ENCODE assay signal across 8 mouse cellular contexts in the genomic region with DNA sequence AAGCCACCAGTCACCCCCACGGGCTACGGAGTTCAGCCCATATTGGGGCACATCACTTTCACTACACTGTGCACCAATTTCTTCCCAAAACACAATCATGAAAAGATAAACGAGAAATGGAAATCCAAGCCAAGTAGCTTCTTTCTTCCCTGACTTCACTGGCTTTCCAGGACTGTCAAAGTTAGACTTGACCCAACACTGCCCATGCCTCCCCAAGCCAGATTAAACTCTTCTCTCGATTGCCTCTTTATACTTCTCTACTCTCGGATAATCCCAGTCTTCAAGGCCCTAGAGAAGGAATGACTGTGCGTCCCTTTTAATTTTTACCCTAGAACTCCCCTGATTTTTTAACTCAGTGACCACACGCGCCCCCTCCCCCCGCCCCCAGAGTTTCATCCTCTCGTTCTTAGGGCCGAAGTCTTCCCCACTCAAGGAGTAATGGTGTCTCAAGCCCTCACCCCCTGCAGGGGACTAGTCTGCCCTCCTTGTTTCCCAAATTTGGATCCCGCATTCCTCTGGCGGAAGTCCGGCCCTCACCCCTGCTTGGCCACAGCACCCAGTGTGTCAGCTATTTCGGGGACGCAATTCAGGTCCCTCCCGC. TPM values are rescaled to one million over a fixed set of nuclear protein-coding genes. Genes with fewer than 3 reads are reported as not detected.
DNase-seq lines count a peak whose midpoint lies in the region; ATAC-seq lines count a peak whose summit lies in the region.

No protein-coding gene starts in this region.

- 3% methylated on average over 17 of the region's 17 CpGs for WGBS in kidney, embryonic 14.5 days
- WGBS in hindbrain, embryonic 14.5 days = 7% methylated on average over 17 of the region's 17 CpGs
- 4% methylated on average over 17 of the region's 17 CpGs for WGBS in midbrain, embryonic 16.5 days

- no peaks in the 10 kb centered on the region for H3K27me3 ChIP-seq in kidney, embryonic 14.5 days (ENCODE audit: control insufficient read depth, insufficient read depth, low read length)
- H3K27me3 ChIP-seq in hindbrain, embryonic 14.5 days (ENCODE audit: control insufficient read depth, insufficient read depth, low read length) = no peaks in the 10 kb centered on the region
- no peaks in the 10 kb centered on the region for H3K27me3 ChIP-seq in midbrain, embryonic 16.5 days (ENCODE audit: control insufficient read depth, insufficient read depth, low read depth, low read length)

- peak; percentile 68 for ATAC-seq in kidney, embryonic 14.5 days (ENCODE audit: low FRiP score, low TSS enrichment)
- peak; percentile 15; the same call in 1 of the 2 replicates for ATAC-seq in common myeloid progenitor, adult 5-6 weeks (replicated peaks; ENCODE audit: low read depth, poor library complexity, severe bottlenecking)
- ATAC-seq in hindbrain, embryonic 14.5 days (ENCODE audit: low FRiP score) = no peak; the same call in 1 of the 2 replicates
- peak; percentile 66 for ATAC-seq in midbrain, embryonic 16.5 days
- ATAC-seq in inflammation-experienced regulatory T-cells, adult 6 months = no peak

- peaks cover 6% of the 10 kb centered on the region; the same call in 1 of the 2 replicates for H3K9me3 ChIP-seq in kidney, embryonic 14.5 days (ENCODE audit: control insufficient read depth, low read length)
- H3K9me3 ChIP-seq in hindbrain, embryonic 14.5 days (ENCODE audit: control insufficient read depth, low read length) = no peaks in the 10 kb centered on the region
- no peaks in the 10 kb centered on the region for H3K9me3 ChIP-seq in midbrain, embryonic 16.5 days (replicated peaks; ENCODE audit: control insufficient read depth, low read length, poor library complexity, severe bottlenecking)

- H3K36me3 ChIP-seq in kidney, embryonic 14.5 days (ENCODE audit: control insufficient read depth, insufficient read depth, low read length) = peaks cover 36% of the 10 kb centered on the region
- H3K36me3 ChIP-seq in hindbrain, embryonic 14.5 days (replicated peaks; ENCODE audit: control insufficient read depth, insufficient read depth) = peaks cover 35% of the 10 kb centered on the region
- peaks cover 22% of the 10 kb centered on the region for H3K36me3 ChIP-seq in midbrain, embryonic 16.5 days (ENCODE audit: control insufficient read depth, insufficient read depth, low read length)

- peak overlapping the region; percentile 69 for H3K9ac ChIP-seq in kidney, embryonic 14.5 days (ENCODE audit: low read depth, low read length)
- H3K9ac ChIP-seq in hindbrain, embryonic 14.5 days = peak overlapping the region; percentile 64
- H3K9ac ChIP-seq in midbrain, embryonic 16.5 days (ENCODE audit: low read depth, low read length) = peak overlapping the region; percentile 85

- no peak for DNase-seq in kidney, adult 8-10 months
- no peak for DNase-seq in hindbrain, embryonic 14.5 days (ENCODE audit: low spot score)
- no peak for DNase-seq in adrenal gland, adult 2 months
- no peak for DNase-seq in Muller cell, postnatal 12 days (ENCODE audit: inconsistent ontology term)

- H3K27ac ChIP-seq in kidney, embryonic 14.5 days (ENCODE audit: low read depth, low read length) = peak overlapping the region; percentile 6; the same call in 1 of the 2 replicates
- H3K27ac ChIP-seq in hindbrain, embryonic 14.5 days = peak overlapping the region; percentile 78; the same call in 1 of the 2 replicates
- peak overlapping the region; percentile 86 for H3K27ac ChIP-seq in midbrain, embryonic 16.5 days (ENCODE audit: low read length)

- peak overlapping the region; percentile 71 for H3K4me2 ChIP-seq in kidney, embryonic 14.5 days (replicated peaks; ENCODE audit: low read depth, low read length)
- peak overlapping the region; percentile 52 for H3K4me2 ChIP-seq in hindbrain, embryonic 14.5 days (replicated peaks)
- H3K4me2 ChIP-seq in midbrain, embryonic 16.5 days (ENCODE audit: low read length) = peak overlapping the region; percentile 81

- peaks cover 10% of the 10 kb centered on the region; the same call in 1 of the 2 replicates for H3K4me1 ChIP-seq in kidney, embryonic 14.5 days (ENCODE audit: control insufficient read depth, insufficient read depth, low read length)
- H3K4me1 ChIP-seq in hindbrain, embryonic 14.5 days (replicated peaks; ENCODE audit: control insufficient read depth, insufficient read depth, low read length) = peaks cover 11% of the 10 kb centered on the region
- H3K4me1 ChIP-seq in midbrain, embryonic 16.5 days (ENCODE audit: control insufficient read depth, insufficient read depth, low read length) = peaks cover 20% of the 10 kb centered on the region

- H3K4me3 ChIP-seq in kidney, embryonic 14.5 days (ENCODE audit: low read length) = peak overlapping the region; percentile 59
- H3K4me3 ChIP-seq in hindbrain, embryonic 14.5 days (replicated peaks; ENCODE audit: low read length) = peak overlapping the region; percentile 55
- peak overlapping the region; percentile 78 for H3K4me3 ChIP-seq in midbrain, embryonic 16.5 days (ENCODE audit: low read depth, low read length)

RNA-seq across cellular contexts. Expression of a gene that starts 0.5 kb away (rescaled TPM):
- polyA plus RNA-seq in kidney, embryonic 14.5 days (2014; fragmentation: Nextera tagmentation; extraction: Ambion mirVana) = 87.5 and 108 TPM in 2 replicates
- total RNA-seq in common myeloid progenitor, adult 5-6 weeks (2017) = 79.2 and 82.9 TPM in 2 replicates
- 90.0 and 99.7 TPM in 2 replicates for polyA plus RNA-seq in hindbrain, embryonic 14.5 days (2014; fragmentation: Nextera tagmentation; extraction: Ambion mirVana)
- 105 and 106 TPM in 2 replicates for polyA plus RNA-seq in midbrain, embryonic 16.5 days (2015; fragmentation: Nextera tagmentation; extraction: Ambion mirVana)
- 10 to 100 TPM; 45.2 to 47.4 TPM for total RNA-seq in adrenal gland, adult 2 months (2021)
- 39.1 and 44.3 TPM in 2 replicates for polyA plus RNA-seq in adrenal gland, adult 2 months (2012; rRNA removed)
- polyA plus RNA-seq in inflammation-experienced regulatory T-cells, adult 6 months (2017; shearing (Covaris generic)) = 10 to 100 TPM; 27.9 to 47.0 (median 36.6) TPM

RNA-seq across cellular contexts. Expression of a gene that starts 37.6 kb away (rescaled TPM):
- 56.3 and 60.9 TPM in 2 replicates for polyA plus RNA-seq in kidney, embryonic 14.5 days (2014; fragmentation: Nextera tagmentation; extraction: Ambion mirVana)
- 74.5 and 85.9 TPM in 2 replicates for total RNA-seq in common myeloid progenitor, adult 5-6 weeks (2017)
- 15.3 and 15.7 TPM in 2 replicates for polyA plus RNA-seq in hindbrain, embryonic 14.5 days (2014; fragmentation: Nextera tagmentation; extraction: Ambion mirVana)
- 12.9 and 13.1 TPM in 2 replicates for polyA plus RNA-seq in midbrain, embryonic 16.5 days (2015; fragmentation: Nextera tagmentation; extraction: Ambion mirVana)
- total RNA-seq in adrenal gland, adult 2 months (2021) = 10 to 100 TPM; 13.9 to 26.6 TPM
- 20.4 and 21.0 TPM in 2 replicates for polyA plus RNA-seq in adrenal gland, adult 2 months (2012; rRNA removed)
- polyA plus RNA-seq in inflammation-experienced regulatory T-cells, adult 6 months (2017; shearing (Covaris generic)) = 10 to 100 TPM; 24.6 to 39.7 (median 31.6) TPM

RNA-seq across cellular contexts. Expression of a gene that starts 40.9 kb away (rescaled TPM):
- polyA plus RNA-seq in kidney, embryonic 14.5 days (2014; fragmentation: Nextera tagmentation; extraction: Ambion mirVana) = 6.1 and 6.9 TPM in 2 replicates
- 0.53 and 1.7 TPM in 2 replicates for total RNA-seq in common myeloid progenitor, adult 5-6 weeks (2017)
- 32.5 and 41.1 TPM in 2 replicates for polyA plus RNA-seq in hindbrain, embryonic 14.5 days (2014; fragmentation: Nextera tagmentation; extraction: Ambion mirVana)
- 46.0 and 48.9 TPM in 2 replicates for polyA plus RNA-seq in midbrain, embryonic 16.5 days (2015; fragmentation: Nextera tagmentation; extraction: Ambion mirVana)
- total RNA-seq in adrenal gland, adult 2 months (2021) = under 1 TPM; 0.29 to 0.45 TPM
- 0.40 and 0.49 TPM in 2 replicates for polyA plus RNA-seq in adrenal gland, adult 2 months (2012; rRNA removed)
- under 1 TPM; 0.50 to 0.58 (median 0.57) TPM for polyA plus RNA-seq in inflammation-experienced regulatory T-cells, adult 6 months (2017; shearing (Covaris generic))

RNA-seq across cellular contexts. Expression of a gene that starts 52.9 kb away (rescaled TPM):
- polyA plus RNA-seq in kidney, embryonic 14.5 days (2014; fragmentation: Nextera tagmentation; extraction: Ambion mirVana) = 32.0 and 47.0 TPM in 2 replicates
- 28.8 and 46.5 TPM in 2 replicates for total RNA-seq in common myeloid progenitor, adult 5-6 weeks (2017)
- 29.2 and 30.8 TPM in 2 replicates for polyA plus RNA-seq in hindbrain, embryonic 14.5 days (2014; fragmentation: Nextera tagmentation; extraction: Ambion mirVana)
- 26.9 and 28.2 TPM in 2 replicates for polyA plus RNA-seq in midbrain, embryonic 16.5 days (2015; fragmentation: Nextera tagmentation; extraction: Ambion mirVana)
- total RNA-seq in adrenal gland, adult 2 months (2021) = 100 to 1,000 TPM; 116 to 139 TPM
- 262 and 276 TPM in 2 replicates for polyA plus RNA-seq in adrenal gland, adult 2 months (2012; rRNA removed)
- polyA plus RNA-seq in inflammation-experienced regulatory T-cells, adult 6 months (2017; shearing (Covaris generic)) = 10 to 100 TPM; 52.5 to 66.4 (median 63.3) TPM

Comparison
In these comparisons a context has a peak if more than half of its experiments do, and no peak if none do; other contexts are left out.
1. ATAC-seq: peak in kidney, embryonic 14.5 days (single experiment), common myeloid progenitor, adult 5-6 weeks (single experiment) and midbrain, embryonic 16.5 days (single experiment); none in hindbrain, embryonic 14.5 days (single experiment) and inflammation-experienced regulatory T-cells, adult 6 months (single experiment).
2. H3K27ac ChIP-seq: peak in every context shown above with its lines; median percentile 86 in midbrain, embryonic 16.5 days; 78 in hindbrain, embryonic 14.5 days; 6 in kidney, embryonic 14.5 days.
3. Peak in every context shown above with its lines, with median percentiles within 50 percentile points of each other: H3K4me2 ChIP-seq, H3K4me3 ChIP-seq and H3K9ac ChIP-seq.